Mouse (Mus musculus): Measurements from ENCODE around the gene Slc43a2. TPM values are rescaled to one million over a fixed set of nuclear protein-coding genes. Genes with fewer than 3 reads are reported as not detected.

The Slc43a2 gene
- total and polyA plus RNA-seq, 3 experiments, result 4.9 to 8.4 TPM; not detected in 1

GRCm38 (mm10) chr11:75586963-75587362, 55.5 kb downstream of the Slc43a2 start:
- no peak for DNase-seq (ENCODE audit: low read depth, low spot score)
- Histone ChIP-seq H3K9ac (ENCODE audit: control insufficient read depth, low read depth, low read length, poor library complexity, severe bottlenecking) (no peak overlapping the region), H3K27ac (ENCODE audit: control insufficient read depth, low read depth, low read length) (no peak overlapping the region), H3K79me2 (ENCODE audit: control insufficient read depth, insufficient read depth, low read length, poor library complexity) (peaks cover 31% of the 10 kb centered on the region), H3K4me3 (ENCODE audit: control insufficient read depth in 1 of 2, insufficient read depth in 1 of 2, low read depth in 2 of 2, low read length in 2 of 2) (no peak overlapping the region), H3K27me3 (ENCODE audit: control insufficient read depth in 1 of 2, insufficient read depth in 2 of 2, low read length in 2 of 2) (no peaks in the 10 kb centered on the region), H3K9me3 (replicated peaks; ENCODE audit: insufficient read depth, low read length) (no peaks in the 10 kb centered on the region), H3K36me3 (ENCODE audit: control insufficient read depth in 1 of 2, insufficient read depth in 2 of 2, low read length in 2 of 2) (peaks cover 0 to 10% of the 10 kb centered on the region in 2 experiments; a peak in 2 of 4 replicates), H3K4me1 (ENCODE audit: control insufficient read depth in 1 of 2, insufficient read depth in 2 of 2, low read length in 2 of 2) (peaks cover 0 to 22% of the 10 kb centered on the region in 2 experiments; a peak in 3 of 4 replicates)
- no peak for TF ChIP-seq ZC3H11A (IDR thresholded peaks at IDR 0.05; ENCODE audit: low read depth, low read length)
- TF ChIP-seq UBTF (IDR thresholded peaks at IDR 0.05; ENCODE audit: borderline replicate concordance, insufficient read depth, low read depth, low read length), result no peak
- TF ChIP-seq CHD1 (IDR thresholded peaks at IDR 0.05; ENCODE audit: low read depth, low read length), result no peak
- no peak for TF ChIP-seq USF1 (IDR thresholded peaks at IDR 0.05; ENCODE audit: low read depth, low read length)
- no peak for TF ChIP-seq KAT2A (conservative IDR thresholded peaks at IDR 0.05; ENCODE audit: low read depth, low read length)
- TF ChIP-seq CTCF (IDR thresholded peaks at IDR 0.05 in 2 of 3, conservative IDR thresholded peaks at IDR 0.05 in 1 of 3; ENCODE audit: control insufficient read depth in 1 of 3, insufficient read depth in 1 of 3, low read depth in 2 of 3, low read length in 3 of 3, poor library complexity in 1 of 3, severe bottlenecking in 1 of 3), result no peak
- no peak for TF ChIP-seq SMC3 (IDR thresholded peaks at IDR 0.05; ENCODE audit: low read depth, low read length)
- TF ChIP-seq EP300 (IDR thresholded peaks at IDR 0.05; ENCODE audit: low read depth in 1 of 2, low read length in 2 of 2), result no peak
- no peak for TF ChIP-seq GATA1 (IDR thresholded peaks at IDR 0.05; ENCODE audit: low read depth, low read length)
- TF ChIP-seq MEF2A (IDR thresholded peaks at IDR 0.05; ENCODE audit: extremely low read depth, insufficient replicate concordance, low read depth, low read length, poor library complexity, severe bottlenecking), result no peak
- TF ChIP-seq CHD2 (IDR thresholded peaks at IDR 0.05; ENCODE audit: low read length), result no peak
- no peak for TF ChIP-seq MYC (IDR thresholded peaks at IDR 0.05; ENCODE audit: low read depth, low read length)
- no peak for TF ChIP-seq ELF1 (IDR thresholded peaks at IDR 0.05; ENCODE audit: low read depth, low read length)

GRCm38 (mm10) chr11:75587493-75588284, 56.2 kb downstream of the Slc43a2 start, which contains the start of gene Pitpna:
TSS of gene Pitpna (plus strand) at chr11:75588097.
- Histone ChIP-seq H3K79me2 (ENCODE audit: control insufficient read depth, insufficient read depth, low read length, poor library complexity) (peaks cover 31% of the 10 kb centered on the region), H3K9me3 (replicated peaks; ENCODE audit: insufficient read depth, low read length) (no peaks in the 10 kb centered on the region), H3K9ac (ENCODE audit: control insufficient read depth, low read depth, low read length, poor library complexity, severe bottlenecking) (peak within 1 kb of the TSS; percentile 80), H3K4me3 (ENCODE audit: control insufficient read depth in 1 of 2, insufficient read depth in 1 of 2, low read depth in 2 of 2, low read length in 2 of 2) (peak within 1 kb of the TSS; percentile 60 to 95), H3K27ac (ENCODE audit: control insufficient read depth, low read depth, low read length) (peak within 1 kb of the TSS; percentile 46), H3K4me1 (ENCODE audit: control insufficient read depth in 1 of 2, insufficient read depth in 2 of 2, low read length in 2 of 2) (peaks cover 0 to 28% of the 10 kb centered on the region in 2 experiments; a peak in 3 of 4 replicates), H3K27me3 (ENCODE audit: control insufficient read depth in 1 of 2, insufficient read depth in 2 of 2, low read length in 2 of 2) (no peaks in the 10 kb centered on the region), H3K36me3 (ENCODE audit: control insufficient read depth in 1 of 2, insufficient read depth in 2 of 2, low read length in 2 of 2) (peaks cover 0 to 17% of the 10 kb centered on the region in 2 experiments; a peak in 2 of 4 replicates)
- peak; percentile 97 for DNase-seq (ENCODE audit: low read depth, low spot score)
- TF ChIP-seq TAL1 (IDR thresholded peaks at IDR 0.05; ENCODE audit: low read length) (no peak), TBP (IDR thresholded peaks at IDR 0.05; ENCODE audit: low read depth, low read length) (peak; percentile 66; the same call in 1 of the 2 replicates), USF2 (IDR thresholded peaks at IDR 0.05; ENCODE audit: borderline replicate concordance in 1 of 2, insufficient read depth in 1 of 2, low read depth in 1 of 2, low read length in 2 of 2) (no peak), POLR2AphosphoS2 (IDR thresholded peaks at IDR 0.05; ENCODE audit: low read length) (peak; percentile 85), JUND (IDR thresholded peaks at IDR 0.05; ENCODE audit: low read depth, low read length) (no peak), MYC (IDR thresholded peaks at IDR 0.05; ENCODE audit: low read depth, low read length) (peak; percentile 29; the same call in 1 of the 2 replicates), MAZ (IDR thresholded peaks at IDR 0.05; ENCODE audit: low read depth, low read length) (peak; percentile 29; the same call in 1 of the 2 replicates), ZC3H11A (IDR thresholded peaks at IDR 0.05; ENCODE audit: low read depth, low read length) (no peak), ELF1 (IDR thresholded peaks at IDR 0.05; ENCODE audit: low read depth, low read length) (peak; percentile 63), POLR2A (IDR thresholded peaks at IDR 0.05; ENCODE audit: control insufficient read depth in 1 of 2, insufficient read depth in 1 of 2, low read depth in 1 of 2, low read length in 2 of 2, poor library complexity in 1 of 2) (peak; percentile 87 to 99), HCFC1 (IDR thresholded peaks at IDR 0.05; ENCODE audit: low read depth, low read length) (peak; percentile 74), EP300 (IDR thresholded peaks at IDR 0.05; ENCODE audit: low read depth in 1 of 2, low read length in 2 of 2) (no peak), CTCF (IDR thresholded peaks at IDR 0.05 in 2 of 3, conservative IDR thresholded peaks at IDR 0.05 in 1 of 3; ENCODE audit: control insufficient read depth in 1 of 3, insufficient read depth in 1 of 3, low read depth in 2 of 3, low read length in 3 of 3, poor library complexity in 1 of 3, severe bottlenecking in 1 of 3) (0 out of 6 replicates have a peak, but pooled peaks of 1 of the 3 experiments have one; percentile 18), RCOR1 (IDR thresholded peaks at IDR 0.05; ENCODE audit: low read depth, low read length) (peak; percentile 49; the same call in 1 of the 2 replicates), TCF12 (IDR thresholded peaks at IDR 0.05; ENCODE audit: low read depth, low read length) (peak; percentile 50; the same call in 1 of the 2 replicates), MAX (IDR thresholded peaks at IDR 0.05; ENCODE audit: low read length) (no peak), NRF1 (IDR thresholded peaks at IDR 0.05; ENCODE audit: insufficient read depth, low read depth, low read length, poor library complexity, severe bottlenecking) (0 out of 2 replicates have a peak, but pooled peaks have one; percentile 12), ETS1 (IDR thresholded peaks at IDR 0.05; ENCODE audit: low read depth, low read length) (no peak), GABPA (IDR thresholded peaks at IDR 0.05; ENCODE audit: low read depth, low read length) (no peak)

Measured in MEL (cell line).